Comparison of ENCODE assay signal across 8 mouse cellular contexts in genomic region chr19:44554490-44554860, GRCm38 (mm10). TPM values are rescaled to one million over a fixed set of nuclear protein-coding genes. Genes with fewer than 3 reads are reported as not detected.
DNase-seq lines count a peak whose midpoint lies in the region; ATAC-seq and TF ChIP-seq lines count a peak whose summit lies in the region.

No protein-coding gene starts in this region.

- 0 out of 2 replicates have a peak, but pooled peaks cover 15% of the 10 kb centered on the region for H3K27me3 ChIP-seq in kidney, embryonic 15.5 days
- no peaks in the 10 kb centered on the region for H3K27me3 ChIP-seq in hindbrain, embryonic 11.5 days (ENCODE audit: control insufficient read depth, insufficient read depth, low read length)
- peaks cover 12% of the 10 kb centered on the region for H3K27me3 ChIP-seq in midbrain, embryonic 10.5 days (ENCODE audit: low read depth, poor library complexity, severe bottlenecking)

- H3K9ac ChIP-seq in kidney, embryonic 15.5 days = peak overlapping the region; percentile 88
- H3K9ac ChIP-seq in hindbrain, embryonic 11.5 days (ENCODE audit: low read depth, low read length) = peak overlapping the region; percentile 89

- peak overlapping the region; percentile 71 for H3K27ac ChIP-seq in kidney, embryonic 15.5 days
- peak overlapping the region; percentile 32; the same call in 1 of the 2 replicates for H3K27ac ChIP-seq in bone marrow, adult 2 months (ENCODE audit: control insufficient read depth, insufficient read depth, low read depth, low read length, poor library complexity)
- H3K27ac ChIP-seq in hindbrain, embryonic 11.5 days (ENCODE audit: low read depth, low read length) = no peak overlapping the region
- H3K27ac ChIP-seq in midbrain, embryonic 10.5 days (replicated peaks) = peak overlapping the region; percentile 96

- DNase-seq in kidney, adult 11 months = no peak
- no peak for DNase-seq in hindbrain, embryonic 11.5 days (ENCODE audit: low spot score)
- DNase-seq in midbrain, embryonic 10.5 days (ENCODE audit: low spot score) = no peak
- no peak for DNase-seq in ovary, adult 18-20 months (ENCODE audit: low spot score)
- no peak for DNase-seq in cerebellum, adult 9-11 months
- no peak for DNase-seq in T-cell, adult 2 months (ENCODE audit: low spot score)

- ATAC-seq in kidney, embryonic 15.5 days (replicated peaks; ENCODE audit: low FRiP score) = peak; percentile 12; the same call in 1 of the 2 replicates
- ATAC-seq in hindbrain, embryonic 11.5 days (ENCODE audit: low FRiP score) = peak; percentile 30; the same call in 1 of the 2 replicates

- no peak for TF ChIP-seq CTCF in bone marrow, adult 2 months (IDR thresholded peaks at IDR 0.05; ENCODE audit: control insufficient read depth, insufficient read depth, low read length)

- WGBS in kidney, embryonic 15.5 days = 2% methylated on average over 8 of the region's 8 CpGs
- WGBS in bone marrow, adult 2 months = 3% methylated on average over 8 of the region's 8 CpGs
- WGBS in hindbrain, embryonic 11.5 days = 3% methylated on average over 8 of the region's 8 CpGs
- 9% methylated on average over 8 of the region's 8 CpGs for WGBS in midbrain, embryonic 10.5 days

- peak overlapping the region; percentile 87 for H3K4me3 ChIP-seq in kidney, embryonic 15.5 days (replicated peaks)
- peak overlapping the region; percentile 98 for H3K4me3 ChIP-seq in bone marrow, adult 2 months (replicated peaks; ENCODE audit: control insufficient read depth, low read depth, low read length)
- H3K4me3 ChIP-seq in hindbrain, embryonic 11.5 days (ENCODE audit: low read depth, low read length) = peak overlapping the region; percentile 96
- H3K4me3 ChIP-seq in midbrain, embryonic 10.5 days = peak overlapping the region; percentile 94

- H3K4me1 ChIP-seq in kidney, embryonic 15.5 days = peaks cover 25% of the 10 kb centered on the region
- no peaks in the 10 kb centered on the region for H3K4me1 ChIP-seq in bone marrow, adult 2 months (ENCODE audit: control insufficient read depth, insufficient read depth, low read length)
- H3K4me1 ChIP-seq in hindbrain, embryonic 11.5 days (replicated peaks; ENCODE audit: control insufficient read depth, insufficient read depth, low read length) = no peaks in the 10 kb centered on the region
- peaks cover 20% of the 10 kb centered on the region for H3K4me1 ChIP-seq in midbrain, embryonic 10.5 days

- peaks cover 42% of the 10 kb centered on the region for H3K36me3 ChIP-seq in kidney, embryonic 15.5 days
- no peaks in the 10 kb centered on the region; the same call in 1 of the 2 replicates for H3K36me3 ChIP-seq in hindbrain, embryonic 11.5 days (ENCODE audit: control insufficient read depth, insufficient read depth, low read length)
- peaks cover 41% of the 10 kb centered on the region for H3K36me3 ChIP-seq in midbrain, embryonic 10.5 days

- peak overlapping the region; percentile 87 for H3K4me2 ChIP-seq in kidney, embryonic 15.5 days
- peak overlapping the region; percentile 64 for H3K4me2 ChIP-seq in hindbrain, embryonic 11.5 days (replicated peaks; ENCODE audit: low read depth, low read length)

- no peaks in the 10 kb centered on the region for H3K9me3 ChIP-seq in kidney, embryonic 15.5 days (replicated peaks)
- no peaks in the 10 kb centered on the region for H3K9me3 ChIP-seq in hindbrain, embryonic 11.5 days (ENCODE audit: control insufficient read depth, low read length)
- H3K9me3 ChIP-seq in midbrain, embryonic 10.5 days (replicated peaks) = no peaks in the 10 kb centered on the region

- no peak for TF ChIP-seq POLR2A in bone marrow, adult 2 months (IDR thresholded peaks at IDR 0.05; ENCODE audit: borderline replicate concordance, control insufficient read depth, low read depth, low read length)

RNA-seq across cellular contexts. Expression of gene Ndufb8, which starts 0.8 kb away (rescaled TPM):
- polyA plus RNA-seq in kidney, embryonic 15.5 days (2015; fragmentation: Nextera tagmentation; extraction: Ambion mirVana) = 599 and 609 TPM in 2 replicates
- 104 and 151 TPM in 2 replicates for polyA plus RNA-seq in bone marrow, adult 2 months (2011; ENCODE audit: insufficient read depth, insufficient read length, low replicate concordance, missing spikeins)
- 463 and 514 TPM in 2 replicates for polyA plus RNA-seq in hindbrain, embryonic 11.5 days (2014; fragmentation: Nextera tagmentation; extraction: Ambion mirVana)
- polyA plus RNA-seq in midbrain, embryonic 10.5 days (2016; fragmentation: Nextera tagmentation; extraction: Ambion mirVana) = 610 and 632 TPM in 2 replicates

RNA-seq across cellular contexts. Expression of gene Gm20538, which starts 1.8 kb away (rescaled TPM):
- not detected in 2 replicates for polyA plus RNA-seq in kidney, embryonic 15.5 days (2015; fragmentation: Nextera tagmentation; extraction: Ambion mirVana)
- 9.8 TPM in 1 of 2 replicates, not detected in the other for polyA plus RNA-seq in bone marrow, adult 2 months (2011; ENCODE audit: insufficient read depth, insufficient read length, low replicate concordance, missing spikeins)
- polyA plus RNA-seq in hindbrain, embryonic 11.5 days (2014; fragmentation: Nextera tagmentation; extraction: Ambion mirVana) = not detected in 2 replicates
- not detected in 2 replicates for polyA plus RNA-seq in midbrain, embryonic 10.5 days (2016; fragmentation: Nextera tagmentation; extraction: Ambion mirVana)

RNA-seq across cellular contexts. Expression of gene Hif1an, which starts 8.2 kb away (rescaled TPM):
- 32.4 and 32.5 TPM in 2 replicates for polyA plus RNA-seq in kidney, embryonic 15.5 days (2015; fragmentation: Nextera tagmentation; extraction: Ambion mirVana)
- 8.1 and 14.9 TPM in 2 replicates for polyA plus RNA-seq in bone marrow, adult 2 months (2011; ENCODE audit: insufficient read depth, insufficient read length, low replicate concordance, missing spikeins)
- 25.8 and 31.9 TPM in 2 replicates for polyA plus RNA-seq in hindbrain, embryonic 11.5 days (2014; fragmentation: Nextera tagmentation; extraction: Ambion mirVana)
- polyA plus RNA-seq in midbrain, embryonic 10.5 days (2016; fragmentation: Nextera tagmentation; extraction: Ambion mirVana) = 42.1 and 47.9 TPM in 2 replicates

RNA-seq across cellular contexts. Expression of gene Sec31b, which starts 8.8 kb away (rescaled TPM):
- 1.1 and 1.3 TPM in 2 replicates for polyA plus RNA-seq in kidney, embryonic 15.5 days (2015; fragmentation: Nextera tagmentation; extraction: Ambion mirVana)
- 0.54 and 1.3 TPM in 2 replicates for polyA plus RNA-seq in bone marrow, adult 2 months (2011; ENCODE audit: insufficient read depth, insufficient read length, low replicate concordance, missing spikeins)
- 0.13 and 0.22 TPM in 2 replicates for polyA plus RNA-seq in hindbrain, embryonic 11.5 days (2014; fragmentation: Nextera tagmentation; extraction: Ambion mirVana)
- 0.58 and 0.91 TPM in 2 replicates for polyA plus RNA-seq in midbrain, embryonic 10.5 days (2016; fragmentation: Nextera tagmentation; extraction: Ambion mirVana)
